Mouse (Mus musculus) liver, postnatal 0 days (tissue): ENCODE results near the gene Zdhhc4.

Experiments used
- CTCF ChIP-seq: sonication (generic); IDR thresholded peaks from 2 replicates; pipeline ENCODE4 v1.5.1; 2016; ENCODE audit warnings: antibody characterized with exemption, low read depth
- EP300 ChIP-seq: IDR thresholded peaks from 2 replicates; pipeline ENCODE4 v1.6.1; 2016; ENCODE audit warnings: antibody characterized with exemption, low read depth, mild to moderate bottlenecking

- TF ChIP-seq EP300 (no peak), CTCF (no peak)
These were observed 24.8 kb downstream of the Zdhhc4 start for GRCm38 (mm10) chr5:143304251-143304650.
